Mouse (Mus musculus) midbrain, embryonic 15.5 days (tissue): ENCODE measurements at regions not wholly inside any gene's neighbourhood (a gene's known extent, or its start where the extent isn't known, plus 50 kb on each side); places are given as distances from the start of the nearest gene placed in this dataset.
"Not testable (repeated sequence)": the region's sequence is repeated elsewhere in the genome, so short reads cannot be mapped to it uniquely, and the experiment has no call there.

Experiments used
- ATAC-seq: fragments of 200-750 bp; cut with Nextera tagmentation; replicated peaks from 2 replicates; pipeline ENCODE4 v1.8.0; 2017; ENCODE audit warnings: moderate TSS enrichment
- H3K27ac ChIP-seq: fragments of 300-500 bp; sonication (generic); 2 replicates; pipeline ENCODE4 v1.5.1; 2015; ENCODE audit warnings: mild to moderate bottlenecking, inconsistent platforms
- H3K27me3 ChIP-seq: fragments of 300-500 bp; sonication (generic); replicated peaks from 2 replicates; pipeline ENCODE4 v1.6.1; 2015; ENCODE audit warnings: inconsistent platforms
- H3K36me3 ChIP-seq: fragments of 300-500 bp; sonication (generic); replicated peaks from 2 replicates; pipeline ENCODE4 v1.6.1; 2015; ENCODE audit warnings: inconsistent platforms
- H3K4me1 ChIP-seq: fragments of 300-500 bp; sonication (generic); 2 replicates; pipeline ENCODE4 v1.6.1; 2015; ENCODE audit warnings: inconsistent platforms
- H3K4me2 ChIP-seq: fragments of 300-500 bp; sonication (generic); 2 replicates; pipeline ENCODE4 v1.6.1; 2015; ENCODE audit warnings: inconsistent platforms, mild to moderate bottlenecking, moderate library complexity
- H3K4me3 ChIP-seq: fragments of 300-500 bp; sonication (generic); 2 replicates; pipeline ENCODE4 v1.5.1; 2015; ENCODE audit warnings: mild to moderate bottlenecking, inconsistent platforms
- H3K9ac ChIP-seq: fragments of 300-500 bp; sonication (generic); 2 replicates; pipeline ENCODE4 v1.6.1; 2015; ENCODE audit warnings: mild to moderate bottlenecking, inconsistent platforms
- H3K9me3 ChIP-seq: fragments of 300-500 bp; sonication (generic); 2 replicates; pipeline ENCODE4 v1.6.1; 2016; ENCODE audit warnings: inconsistent platforms
- WGBS: fragments of 180-500 bp; shearing (Covaris S2); methylation state at CpG from one replicate; pipeline ENCODE4 v1.1.7; 2015; ENCODE audit warnings: mixed read lengths; 5-methylcytosine and 5-hydroxymethylcytosine counted together

DNA sequence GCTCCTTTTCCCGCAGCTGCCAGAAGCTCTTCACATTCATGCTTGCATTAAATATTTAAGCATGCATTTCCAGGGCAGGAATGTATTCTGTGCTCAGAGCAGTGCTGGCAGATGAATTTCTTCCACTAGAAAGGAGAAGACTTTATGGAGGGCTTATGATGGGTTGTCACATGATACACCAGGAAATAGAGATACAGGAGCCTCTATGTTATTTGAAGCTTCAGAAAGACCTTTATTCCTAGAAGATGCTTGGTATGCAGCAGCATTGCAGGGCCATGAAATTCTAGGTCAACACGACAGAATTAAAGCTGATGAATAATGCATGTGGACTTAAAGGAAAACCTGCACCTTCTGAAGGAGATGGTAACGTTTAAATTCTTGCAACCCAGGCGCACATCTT, 212.1 kb downstream of the Adgrg6 start:
- Histone ChIP-seq H3K27ac (peak overlapping the region; percentile 55), H3K9ac (no peak overlapping the region), H3K27me3 (no peaks in the 10 kb centered on the region), H3K4me2 (no peak overlapping the region), H3K4me3 (no peak overlapping the region), H3K9me3 (no peaks in the 10 kb centered on the region), H3K4me1 (peaks cover 16% of the 10 kb centered on the region), H3K36me3 (no peaks in the 10 kb centered on the region)
- peak; percentile 80 for ATAC-seq
- WGBS: 27% methylated on average over 4 of the region's 4 CpGs

DNA sequence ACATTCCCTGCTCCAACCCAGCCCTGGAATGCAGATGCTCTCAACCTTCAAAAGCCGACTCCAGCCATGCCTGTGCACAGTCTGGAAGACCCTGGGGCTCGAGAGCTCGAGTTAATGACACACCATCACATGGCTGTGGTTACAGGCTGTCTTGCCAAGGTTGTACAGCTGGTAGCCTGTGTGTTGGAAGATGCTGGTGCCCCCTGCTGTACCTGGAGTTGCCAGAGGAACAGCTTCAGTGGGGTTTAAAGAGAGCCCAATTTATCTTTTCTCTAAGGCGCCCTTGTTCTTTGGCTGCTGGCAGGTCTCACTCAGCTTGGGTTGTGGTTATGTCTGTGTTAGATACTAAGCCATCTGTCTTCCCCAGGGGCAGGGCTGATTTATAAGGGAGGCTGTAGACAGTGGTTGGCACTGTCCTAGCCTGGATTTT, 212.8 kb downstream of the Adgrg6 start:
- Histone ChIP-seq H3K27ac (peak overlapping the region; percentile 55), H3K4me1 (peaks cover 16% of the 10 kb centered on the region), H3K4me3 (no peak overlapping the region), H3K4me2 (no peak overlapping the region), H3K36me3 (no peaks in the 10 kb centered on the region), H3K9me3 (no peaks in the 10 kb centered on the region), H3K27me3 (no peaks in the 10 kb centered on the region), H3K9ac (no peak overlapping the region)
- WGBS: 54% methylated on average over 4 of the region's 4 CpGs
- ATAC-seq: peak; percentile 88

DNA sequence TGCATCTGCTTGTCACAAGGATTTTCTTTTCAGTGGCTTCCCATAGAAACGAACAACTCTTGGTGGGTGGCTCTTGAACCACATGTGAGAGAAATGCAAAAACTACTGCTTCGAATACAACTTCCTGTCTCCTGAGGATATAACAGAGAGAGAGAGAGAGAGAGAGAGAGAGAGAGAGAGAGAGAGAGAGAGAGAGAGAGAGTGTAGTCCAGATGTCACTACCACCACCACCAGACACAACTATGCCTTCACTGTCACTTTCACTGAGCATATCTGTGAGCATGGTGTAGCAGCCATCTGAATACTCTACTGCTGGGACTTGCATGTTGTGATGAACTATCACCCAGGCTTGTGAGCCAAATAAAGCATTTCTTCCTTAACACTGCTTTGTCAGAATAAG, 216.6 kb downstream of the Adgrg6 start:
- Histone ChIP-seq H3K36me3 (no peaks in the 10 kb centered on the region), H3K27ac (no peak overlapping the region), H3K4me1 (peaks cover 16% of the 10 kb centered on the region), H3K4me3 (no peak overlapping the region), H3K9ac (no peak overlapping the region), H3K4me2 (no peak overlapping the region), H3K9me3 (no peaks in the 10 kb centered on the region), H3K27me3 (no peaks in the 10 kb centered on the region)
- WGBS: 65% methylated on average over 2 of the region's 2 CpGs
- no peak for ATAC-seq

DNA sequence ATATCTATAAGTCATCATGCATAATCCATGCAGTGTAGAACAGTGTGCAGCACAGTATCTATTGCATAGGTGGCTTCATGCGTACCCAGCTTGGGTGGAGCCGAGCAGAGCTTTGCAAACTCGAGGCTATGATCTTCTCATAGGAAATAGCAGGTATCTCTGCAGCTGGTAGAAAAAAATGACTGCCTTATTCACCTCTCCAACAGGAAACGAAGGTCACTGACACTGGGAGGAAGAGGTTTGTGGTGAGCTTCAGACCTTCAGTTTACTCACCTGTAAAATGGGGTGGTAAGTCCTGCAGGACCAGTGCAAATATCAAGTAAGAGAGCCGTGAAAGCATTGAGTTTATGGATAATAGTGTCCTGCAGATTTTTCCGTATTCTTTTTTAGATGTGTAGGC, 219.2 kb downstream of the Adgrg6 start:
- H3K27me3 ChIP-seq: no peaks in the 10 kb centered on the region
- no peak overlapping the region for H3K4me3 ChIP-seq
- H3K27ac ChIP-seq: no peak overlapping the region
- H3K9ac ChIP-seq: no peak overlapping the region
- no peak for ATAC-seq
- WGBS: 89% methylated on average over 6 of the region's 6 CpGs
- no peaks in the 10 kb centered on the region for H3K4me1 ChIP-seq
- H3K36me3 ChIP-seq: no peaks in the 10 kb centered on the region
- no peak overlapping the region for H3K4me2 ChIP-seq
- no peaks in the 10 kb centered on the region for H3K9me3 ChIP-seq

DNA sequence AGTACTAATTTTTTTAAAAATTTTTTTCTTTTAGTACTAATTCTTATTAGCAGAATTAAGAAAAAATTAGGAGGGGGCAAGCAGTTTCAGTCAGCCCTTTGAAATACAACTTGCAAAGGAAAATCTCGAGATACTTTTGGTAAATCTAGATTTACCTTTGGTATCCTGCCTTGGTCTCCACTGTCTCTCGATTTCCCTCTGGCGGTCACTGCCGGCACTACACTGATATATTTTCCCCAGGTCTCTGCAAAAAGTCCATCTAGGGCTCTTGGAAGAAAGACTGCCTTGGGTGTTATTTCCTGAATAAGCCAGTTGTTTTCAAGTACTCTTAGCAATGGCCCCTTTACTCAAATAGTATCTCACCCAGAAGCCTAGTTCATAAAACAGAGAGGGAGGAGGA, 224.0 kb downstream of the Adgrg6 start:
- Histone ChIP-seq H3K4me1 (no peaks in the 10 kb centered on the region), H3K27me3 (no peaks in the 10 kb centered on the region), H3K27ac (no peak overlapping the region), H3K36me3 (no peaks in the 10 kb centered on the region), H3K9ac (no peak overlapping the region), H3K4me2 (no peak overlapping the region), H3K9me3 (no peaks in the 10 kb centered on the region), H3K4me3 (no peak overlapping the region)
- ATAC-seq: peak; percentile 75
- 3% methylated on average over 4 of the region's 4 CpGs for WGBS

DNA sequence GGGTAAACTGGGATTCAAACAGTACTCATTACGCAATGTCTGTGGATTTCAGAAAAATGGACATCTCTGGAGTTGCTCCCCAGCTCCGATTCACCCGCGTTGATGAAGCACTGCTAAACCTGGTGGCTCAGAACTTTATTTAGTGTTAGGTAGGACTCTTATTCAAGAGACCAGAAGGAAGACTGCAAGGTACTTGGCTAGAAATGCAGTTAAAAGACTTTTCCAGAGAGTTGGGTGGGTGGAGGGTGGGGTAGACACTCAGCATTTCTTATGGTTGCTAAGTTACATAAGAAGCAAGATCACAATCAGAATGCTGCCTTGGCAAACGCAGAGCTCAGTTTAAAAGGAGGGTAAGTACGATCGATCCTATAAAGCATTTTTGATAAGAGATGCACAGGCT, 230.2 kb downstream of the Adgrg6 start:
- H3K9ac ChIP-seq: no peak overlapping the region
- H3K4me3 ChIP-seq: no peak overlapping the region
- WGBS: 83% methylated on average over 7 of the region's 7 CpGs
- no peaks in the 10 kb centered on the region for H3K9me3 ChIP-seq
- H3K36me3 ChIP-seq: no peaks in the 10 kb centered on the region
- no peaks in the 10 kb centered on the region for H3K27me3 ChIP-seq
- no peak overlapping the region for H3K27ac ChIP-seq
- H3K4me1 ChIP-seq: no peaks in the 10 kb centered on the region
- H3K4me2 ChIP-seq: no peak overlapping the region
- no peak for ATAC-seq

DNA sequence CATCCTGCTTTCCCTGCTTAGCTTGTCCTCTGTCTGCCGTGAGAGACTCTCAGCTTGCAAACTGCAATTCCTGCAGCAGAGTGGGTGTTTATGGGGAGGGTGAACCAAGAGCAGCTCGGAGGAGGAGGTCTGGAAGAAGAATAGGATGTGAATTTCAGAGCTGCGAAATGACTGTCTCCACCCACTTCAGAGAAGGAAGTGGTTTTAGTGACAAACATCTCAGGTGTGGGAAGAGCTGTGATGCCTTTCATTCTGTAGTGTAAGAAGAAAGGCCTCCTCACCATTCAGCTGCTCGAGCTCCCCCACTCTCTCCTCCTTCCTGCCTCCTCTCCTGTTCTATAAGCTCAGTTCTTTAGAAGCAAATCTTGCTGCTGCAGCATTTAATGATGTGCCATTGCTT, 230.9 kb downstream of the Adgrg6 start:
- Histone ChIP-seq H3K4me2 (no peak overlapping the region), H3K9me3 (no peaks in the 10 kb centered on the region), H3K36me3 (no peaks in the 10 kb centered on the region), H3K27me3 (no peaks in the 10 kb centered on the region), H3K4me1 (no peaks in the 10 kb centered on the region), H3K4me3 (no peak overlapping the region), H3K27ac (no peak overlapping the region), H3K9ac (no peak overlapping the region)
- WGBS: 65% methylated on average over 4 of the region's 4 CpGs
- no peak for ATAC-seq

DNA sequence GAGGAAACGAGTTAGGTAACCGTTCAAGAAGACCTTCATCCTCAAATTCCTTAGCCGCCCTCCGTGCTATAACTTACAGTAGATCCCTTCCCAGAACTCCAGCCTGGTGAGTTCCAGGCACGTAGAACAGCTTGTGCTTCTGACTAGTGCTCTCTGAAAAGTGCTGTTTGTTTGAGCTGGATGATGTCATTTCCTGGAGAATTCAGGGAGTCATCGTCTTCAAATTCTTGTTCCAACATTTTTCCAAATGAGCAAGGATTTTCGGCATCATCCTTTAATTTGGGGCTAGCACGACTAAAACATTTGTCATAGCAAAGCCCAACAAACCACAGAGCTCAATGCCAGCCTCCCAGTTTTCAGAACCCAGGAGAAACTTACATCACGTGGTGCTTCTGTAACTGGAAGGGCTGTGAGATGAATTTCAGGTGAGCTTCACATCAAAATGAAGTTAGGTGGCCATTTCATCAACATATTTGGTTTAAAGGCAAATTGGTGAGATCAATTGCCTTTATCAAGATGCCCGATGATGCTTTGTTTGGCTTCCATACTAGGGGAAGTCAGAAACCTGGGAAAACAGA, 231.4 kb downstream of the Adgrg6 start:
- ATAC-seq: no peak
- H3K4me3 ChIP-seq: no peak overlapping the region
- no peaks in the 10 kb centered on the region for H3K27me3 ChIP-seq
- no peak overlapping the region for H3K9ac ChIP-seq
- no peaks in the 10 kb centered on the region for H3K36me3 ChIP-seq
- 87% methylated on average over 10 of the region's 10 CpGs for WGBS
- no peaks in the 10 kb centered on the region for H3K4me1 ChIP-seq
- no peak overlapping the region for H3K4me2 ChIP-seq
- H3K9me3 ChIP-seq: no peaks in the 10 kb centered on the region
- H3K27ac ChIP-seq: no peak overlapping the region

DNA sequence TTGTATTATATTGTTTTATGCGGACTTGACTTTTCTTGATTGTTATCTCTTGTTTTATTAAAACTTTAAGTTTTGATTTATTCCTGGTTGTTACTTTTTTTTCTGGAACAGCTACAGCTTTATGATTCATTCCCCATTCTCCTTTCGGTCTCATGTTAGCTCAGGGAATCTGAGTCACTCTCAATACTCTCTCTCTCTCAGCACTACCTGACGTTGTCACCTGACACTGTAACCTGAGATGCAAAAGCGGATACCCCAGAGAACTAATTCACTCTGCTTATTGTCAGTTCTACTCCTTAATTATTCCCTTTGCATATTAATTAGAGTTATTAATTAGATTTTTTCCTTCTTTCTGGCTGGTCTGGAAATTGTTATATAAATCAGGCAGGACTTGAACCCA, 232.5 kb downstream of the Adgrg6 start:
- Histone ChIP-seq H3K27ac (no peak overlapping the region), H3K27me3 (no peaks in the 10 kb centered on the region), H3K4me1 (no peaks in the 10 kb centered on the region), H3K4me3 (no peak overlapping the region), H3K36me3 (no peaks in the 10 kb centered on the region), H3K9me3 (no peaks in the 10 kb centered on the region), H3K4me2 (no peak overlapping the region), H3K9ac (no peak overlapping the region)
- 91% methylated on average over 4 of the region's 4 CpGs for WGBS
- no peak for ATAC-seq

DNA sequence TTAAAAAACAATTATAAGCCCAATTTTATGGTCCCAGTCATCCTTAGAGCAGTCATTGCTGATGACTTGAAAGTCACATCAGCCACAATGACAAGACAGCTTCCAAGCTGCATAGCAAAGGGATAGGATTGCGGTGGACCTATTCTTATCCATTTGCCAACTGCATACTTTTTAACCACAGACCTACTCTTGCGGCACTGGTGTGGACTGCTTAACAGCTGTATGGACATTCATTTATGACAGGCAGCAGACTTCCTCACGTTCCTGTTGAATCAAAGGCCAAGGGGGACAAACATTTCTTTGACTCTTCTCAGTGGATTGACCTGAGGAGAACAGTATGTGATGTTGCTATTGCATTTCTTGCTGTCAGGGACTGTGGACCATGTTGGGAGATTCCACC, 233.5 kb downstream of the Adgrg6 start:
- no peak for ATAC-seq
- H3K27ac ChIP-seq: no peak overlapping the region
- H3K9me3 ChIP-seq: no peaks in the 10 kb centered on the region
- no peaks in the 10 kb centered on the region for H3K4me1 ChIP-seq
- H3K4me3 ChIP-seq: no peak overlapping the region
- no peak overlapping the region for H3K4me2 ChIP-seq
- 82% methylated on average over 3 of the region's 3 CpGs for WGBS
- no peak overlapping the region for H3K9ac ChIP-seq
- no peaks in the 10 kb centered on the region for H3K36me3 ChIP-seq
- H3K27me3 ChIP-seq: no peaks in the 10 kb centered on the region

DNA sequence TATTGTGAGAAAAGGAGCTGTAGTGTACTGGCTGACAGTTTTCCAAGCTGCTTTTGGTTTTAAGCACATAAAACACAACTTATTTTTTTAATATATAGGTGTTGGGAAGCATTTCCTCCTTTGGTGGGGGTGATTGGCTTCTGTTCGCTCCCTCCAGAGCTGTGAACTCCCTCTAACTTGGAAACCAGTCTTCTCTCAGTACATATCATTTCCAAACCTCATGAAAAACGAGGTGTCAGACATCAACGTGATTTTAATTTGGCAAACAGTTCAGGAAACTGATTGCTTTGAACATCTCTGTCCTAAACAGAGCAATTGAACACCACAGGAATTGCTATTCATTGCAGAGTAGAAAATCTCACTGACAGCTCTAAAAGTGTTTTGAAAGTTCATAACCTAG, 238.6 kb downstream of the Adgrg6 start:
- ATAC-seq: no peak
- H3K9ac ChIP-seq: no peak overlapping the region
- no peaks in the 10 kb centered on the region for H3K9me3 ChIP-seq
- no peak overlapping the region for H3K4me2 ChIP-seq
- H3K4me1 ChIP-seq: no peaks in the 10 kb centered on the region
- H3K27ac ChIP-seq: no peak overlapping the region
- H3K4me3 ChIP-seq: no peak overlapping the region
- H3K27me3 ChIP-seq: no peaks in the 10 kb centered on the region
- 61% methylated on average over 3 of the region's 3 CpGs for WGBS
- no peaks in the 10 kb centered on the region for H3K36me3 ChIP-seq

DNA sequence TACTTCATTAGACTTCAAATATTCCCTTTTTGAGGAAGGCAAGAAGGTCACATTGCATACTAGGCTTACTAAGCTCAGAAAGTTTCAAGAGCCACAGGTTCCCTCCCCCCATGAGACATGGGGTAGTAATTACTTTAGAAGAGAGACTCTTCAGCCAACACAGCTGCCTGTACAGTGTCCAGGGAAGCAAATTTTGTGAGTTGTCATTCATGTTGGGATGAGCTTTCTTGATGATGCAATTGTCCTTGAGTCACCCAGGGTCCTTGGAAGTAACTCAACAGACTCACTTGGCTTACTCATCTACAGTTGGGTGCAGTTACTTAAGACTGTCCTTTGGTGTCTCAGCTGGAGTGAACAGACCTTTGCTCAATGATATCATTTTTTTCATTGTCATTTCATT, 242.0 kb downstream of the Adgrg6 start:
- Histone ChIP-seq H3K4me1 (no peaks in the 10 kb centered on the region), H3K27me3 (no peaks in the 10 kb centered on the region), H3K36me3 (no peaks in the 10 kb centered on the region), H3K9ac (no peak overlapping the region), H3K4me3 (no peak overlapping the region), H3K4me2 (no peak overlapping the region), H3K27ac (no peak overlapping the region), H3K9me3 (no peaks in the 10 kb centered on the region)
- ATAC-seq: no peak

DNA sequence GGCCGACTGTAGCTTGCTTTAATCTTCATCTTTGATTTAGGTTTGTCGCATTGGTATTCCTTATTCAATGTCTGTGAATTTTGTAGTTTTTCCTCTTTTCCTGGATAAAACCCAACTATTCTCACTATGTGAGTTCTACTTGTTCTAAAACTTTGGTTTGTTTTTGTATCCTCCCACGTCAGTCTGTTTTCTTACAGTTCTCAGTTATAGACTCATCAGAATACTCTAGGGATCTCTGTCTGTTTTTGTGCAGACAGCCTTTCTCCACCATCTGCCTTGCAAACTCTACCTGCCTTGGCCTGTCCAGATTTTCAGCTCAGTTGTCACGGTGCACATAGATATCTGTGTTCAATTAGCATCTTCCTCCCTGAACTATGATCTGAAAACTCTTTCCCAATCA, 249.3 kb downstream of the Adgrg6 start:
- Histone ChIP-seq H3K9me3 (no peaks in the 10 kb centered on the region), H3K27ac (no peak overlapping the region), H3K27me3 (no peaks in the 10 kb centered on the region), H3K36me3 (no peaks in the 10 kb centered on the region), H3K4me1 (no peaks in the 10 kb centered on the region), H3K9ac (no peak overlapping the region), H3K4me3 (no peak overlapping the region), H3K4me2 (no peak overlapping the region)
- WGBS: 79% methylated on average over 4 of the region's 4 CpGs
- no peak for ATAC-seq

DNA sequence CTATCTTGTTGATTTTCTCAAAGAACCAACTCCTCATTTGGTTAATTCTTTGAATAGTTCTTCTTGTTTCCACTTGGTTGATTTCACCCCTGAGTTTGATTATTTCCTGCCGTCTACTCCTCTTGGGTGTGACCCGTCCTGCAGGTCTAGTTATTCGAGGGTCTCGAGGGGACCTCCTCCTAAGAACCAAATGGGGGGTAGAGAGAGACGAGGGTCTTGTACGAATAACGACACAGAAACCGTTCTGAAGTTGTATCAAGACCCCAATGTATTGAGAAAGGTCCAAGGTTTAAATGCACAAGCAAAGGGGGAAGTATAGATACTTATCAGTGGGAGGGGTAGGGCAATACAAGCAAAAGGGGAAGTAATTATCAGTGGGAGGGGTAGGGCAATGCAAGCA, 252.8 kb downstream of the Adgrg6 start:
- not testable (repeated sequence) for H3K27me3 ChIP-seq, H3K9me3 ChIP-seq, H3K36me3 ChIP-seq, H3K4me1 ChIP-seq, H3K9ac ChIP-seq, H3K27ac ChIP-seq, ATAC-seq, H3K4me2 ChIP-seq, H3K4me3 ChIP-seq
- WGBS: 82% methylated on average over 8 of the region's 8 CpGs
